Comparison of ENCODE assay signal across 27 mouse cellular contexts in genomic region chr9:120689025-120689424, GRCm38 (mm10).
DNase-seq lines count a peak whose midpoint lies in the region; ATAC-seq and TF ChIP-seq lines count a peak whose summit lies in the region.
"Had no signal": no experiment of that assay in that cellular context is flagged by ENCODE, and none has a peak within 500 bp of the region (broad histone marks: within the 10 kb centered on the region; RNA-seq: fewer than 3 reads in every experiment).

No protein-coding gene starts in this region.

- no peak overlapping the region for H3K4me2 ChIP-seq in forebrain, embryonic 15.5 days (replicated peaks)
- H3K4me2 ChIP-seq in midbrain, postnatal 0 days (ENCODE audit: low read depth, low read length, poor library complexity, severe bottlenecking): no peak overlapping the region
- no peak overlapping the region for H3K4me2 ChIP-seq in midbrain, embryonic 14.5 days (ENCODE audit: low read length)
- no peak overlapping the region for H3K4me2 ChIP-seq in hindbrain, embryonic 11.5 days (replicated peaks; ENCODE audit: low read depth, low read length)
- H3K4me2 ChIP-seq: embryonic facial prominence, embryonic 13.5 days; heart, embryonic 12.5 days; heart, embryonic 15.5 days; hindbrain, embryonic 12.5 days; hindbrain, embryonic 15.5 days had no signal

- peaks cover 16% of the 10 kb centered on the region for H3K27me3 ChIP-seq in forebrain, embryonic 10.5 days (ENCODE audit: poor library complexity, severe bottlenecking)
- H3K27me3 ChIP-seq in forebrain, embryonic 15.5 days: no peaks in the 10 kb centered on the region
- H3K27me3 ChIP-seq in midbrain, embryonic 10.5 days (ENCODE audit: low read depth, poor library complexity, severe bottlenecking): peaks cover 5% of the 10 kb centered on the region
- H3K27me3 ChIP-seq in midbrain, postnatal 0 days (ENCODE audit: insufficient read depth, low read length): no peaks in the 10 kb centered on the region
- no peaks in the 10 kb centered on the region for H3K27me3 ChIP-seq in midbrain, embryonic 14.5 days (ENCODE audit: control insufficient read depth, insufficient read depth, low read length)
- no peaks in the 10 kb centered on the region for H3K27me3 ChIP-seq in hindbrain, embryonic 11.5 days (ENCODE audit: control insufficient read depth, insufficient read depth, low read length)
- H3K27me3 ChIP-seq: embryonic facial prominence, embryonic 13.5 days; hindbrain, embryonic 12.5 days; hindbrain, embryonic 15.5 days had no signal

- DNase-seq in forebrain, embryonic 10.5 days (ENCODE audit: extremely low spot score, low spot score): no peak
- DNase-seq in midbrain, embryonic 10.5 days (ENCODE audit: low spot score): no peak
- DNase-seq in midbrain, postnatal 0 days (ENCODE audit: low spot score): no peak
- peak; percentile 77 for DNase-seq in midbrain, embryonic 14.5 days
- no peak for DNase-seq in embryo, embryonic 9.5 days (ENCODE audit: extremely low spot score)
- no peak for DNase-seq in hindbrain, embryonic 11.5 days (ENCODE audit: low spot score)
- DNase-seq in lung, postnatal 36 days: no peak
- DNase-seq: adrenal gland, adult 8-10 months; adrenal gland, postnatal 25 days; cerebellum, adult 18-20 months; cerebellum, adult 9-10 months; cerebellum, postnatal 14 days; gastrocnemius, adult 2 months; gastrocnemius, postnatal 14 days; heart, adult 18-20 months; heart, postnatal 10 days; heart, postnatal 4 days had no signal

- peak overlapping the region; percentile 35; the same call in 1 of the 2 replicates for H3K27ac ChIP-seq in forebrain, embryonic 10.5 days
- no peak overlapping the region for H3K27ac ChIP-seq in forebrain, embryonic 15.5 days (replicated peaks)
- peak overlapping the region; percentile 89; the same call in 1 of the 2 replicates for H3K27ac ChIP-seq in midbrain, embryonic 10.5 days (replicated peaks)
- no peak overlapping the region for H3K27ac ChIP-seq in midbrain, postnatal 0 days (ENCODE audit: low read depth, low read length)
- H3K27ac ChIP-seq in midbrain, embryonic 14.5 days (replicated peaks; ENCODE audit: low read depth, low read length): peak overlapping the region; percentile 46; the same call in 1 of the 2 replicates
- H3K27ac ChIP-seq in hindbrain, embryonic 11.5 days (ENCODE audit: low read depth, low read length): no peak overlapping the region
- H3K27ac ChIP-seq: heart, embryonic 15.5 days; hindbrain, embryonic 15.5 days had no signal

- no peak overlapping the region for H3K9ac ChIP-seq in forebrain, embryonic 15.5 days (replicated peaks)
- H3K9ac ChIP-seq in midbrain, postnatal 0 days (replicated peaks; ENCODE audit: low read length, poor library complexity, severe bottlenecking): no peak overlapping the region
- no peak overlapping the region for H3K9ac ChIP-seq in midbrain, embryonic 14.5 days (replicated peaks; ENCODE audit: low read length)
- no peak overlapping the region for H3K9ac ChIP-seq in hindbrain, embryonic 11.5 days (ENCODE audit: low read depth, low read length)
- H3K9ac ChIP-seq: embryonic facial prominence, embryonic 13.5 days; heart, embryonic 12.5 days; heart, embryonic 15.5 days; hindbrain, embryonic 12.5 days; hindbrain, embryonic 15.5 days had no signal

- 75% methylated on average over 11 of the region's 11 CpGs for WGBS in forebrain, embryonic 10.5 days
- 51% methylated on average over 11 of the region's 11 CpGs for WGBS in forebrain, embryonic 15.5 days
- 51% methylated on average over 11 of the region's 11 CpGs for WGBS in midbrain, embryonic 10.5 days
- 29% methylated on average over 11 of the region's 11 CpGs for WGBS in midbrain, postnatal 0 days
- WGBS in midbrain, embryonic 14.5 days: 18% methylated on average over 11 of the region's 11 CpGs
- WGBS in hindbrain, embryonic 11.5 days: 66% methylated on average over 11 of the region's 11 CpGs

- H3K4me1 ChIP-seq in forebrain, embryonic 10.5 days: peaks cover 68% of the 10 kb centered on the region
- peaks cover 40% of the 10 kb centered on the region for H3K4me1 ChIP-seq in forebrain, embryonic 15.5 days
- H3K4me1 ChIP-seq in midbrain, embryonic 10.5 days: peaks cover 62% of the 10 kb centered on the region
- peaks cover 8% of the 10 kb centered on the region; the same call in 1 of the 2 replicates for H3K4me1 ChIP-seq in midbrain, postnatal 0 days (ENCODE audit: insufficient read depth, low read length)
- peaks cover 39% of the 10 kb centered on the region for H3K4me1 ChIP-seq in midbrain, embryonic 14.5 days (ENCODE audit: control insufficient read depth, insufficient read depth, low read length)
- peaks cover 8% of the 10 kb centered on the region for H3K4me1 ChIP-seq in hindbrain, embryonic 11.5 days (replicated peaks; ENCODE audit: control insufficient read depth, insufficient read depth, low read length)

- TF ChIP-seq CTCF in midbrain, postnatal 0 days (IDR thresholded peaks at IDR 0.05): no peak

- ATAC-seq in forebrain, embryonic 15.5 days (replicated peaks): no peak
- no peak for ATAC-seq in midbrain, postnatal 0 days (ENCODE audit: low FRiP score)
- ATAC-seq in midbrain, embryonic 14.5 days (ENCODE audit: low FRiP score, low TSS enrichment): peak; percentile 68; the same call in 1 of the 2 replicates
- ATAC-seq in hindbrain, embryonic 11.5 days (ENCODE audit: low FRiP score): no peak
- ATAC-seq: activated CD4-positive, CD25-positive, alpha-beta regulatory T cell, adult 4 months; forebrain, embryonic 16.5 days had no signal

- H3K36me3 ChIP-seq in forebrain, embryonic 10.5 days (replicated peaks): no peaks in the 10 kb centered on the region
- H3K36me3 ChIP-seq in forebrain, embryonic 15.5 days: no peaks in the 10 kb centered on the region
- H3K36me3 ChIP-seq in midbrain, embryonic 10.5 days: no peaks in the 10 kb centered on the region
- H3K36me3 ChIP-seq in midbrain, postnatal 0 days (ENCODE audit: insufficient read depth, low read length): no peaks in the 10 kb centered on the region
- no peaks in the 10 kb centered on the region for H3K36me3 ChIP-seq in midbrain, embryonic 14.5 days (ENCODE audit: control insufficient read depth, insufficient read depth, low read length)
- H3K36me3 ChIP-seq in hindbrain, embryonic 11.5 days (ENCODE audit: control insufficient read depth, insufficient read depth, low read length): no peaks in the 10 kb centered on the region
- H3K36me3 ChIP-seq: embryonic facial prominence, embryonic 10.5 days; embryonic facial prominence, embryonic 13.5 days; heart, embryonic 12.5 days; heart, embryonic 15.5 days; hindbrain, embryonic 12.5 days; hindbrain, embryonic 15.5 days had no signal

- no peak overlapping the region for H3K4me3 ChIP-seq in forebrain, embryonic 10.5 days
- no peak overlapping the region for H3K4me3 ChIP-seq in forebrain, embryonic 15.5 days
- no peak overlapping the region for H3K4me3 ChIP-seq in midbrain, embryonic 10.5 days
- H3K4me3 ChIP-seq in midbrain, postnatal 0 days (ENCODE audit: low read depth, low read length): no peak overlapping the region
- no peak overlapping the region for H3K4me3 ChIP-seq in midbrain, embryonic 14.5 days (replicated peaks; ENCODE audit: low read depth, low read length)
- H3K4me3 ChIP-seq in hindbrain, embryonic 11.5 days (ENCODE audit: low read depth, low read length): no peak overlapping the region
- H3K4me3 ChIP-seq: embryonic facial prominence, embryonic 10.5 days; embryonic facial prominence, embryonic 13.5 days; erythroblast, embryonic 14.5 days; gastrocnemius, adult 2 months; heart, embryonic 12.5 days; heart, embryonic 15.5 days; hindbrain, embryonic 12.5 days; hindbrain, embryonic 15.5 days had no signal

- H3K9me3 ChIP-seq in forebrain, embryonic 10.5 days: no peaks in the 10 kb centered on the region
- no peaks in the 10 kb centered on the region for H3K9me3 ChIP-seq in forebrain, embryonic 15.5 days
- H3K9me3 ChIP-seq in midbrain, embryonic 10.5 days (replicated peaks): no peaks in the 10 kb centered on the region
- H3K9me3 ChIP-seq in midbrain, postnatal 0 days (ENCODE audit: low read length): no peaks in the 10 kb centered on the region
- no peaks in the 10 kb centered on the region for H3K9me3 ChIP-seq in midbrain, embryonic 14.5 days (ENCODE audit: control insufficient read depth, low read length)
- H3K9me3 ChIP-seq in hindbrain, embryonic 11.5 days (ENCODE audit: control insufficient read depth, low read length): no peaks in the 10 kb centered on the region
- H3K9me3 ChIP-seq: embryonic facial prominence, embryonic 10.5 days; embryonic facial prominence, embryonic 13.5 days; heart, embryonic 12.5 days; heart, embryonic 15.5 days; hindbrain, embryonic 12.5 days; hindbrain, embryonic 15.5 days had no signal

Comparison
In these comparisons a context has a peak if more than half of its experiments do, and no peak if none do; other contexts are left out.
1. H3K27ac ChIP-seq: peak in forebrain, embryonic 10.5 days (single experiment), midbrain, embryonic 10.5 days (single experiment) and midbrain, embryonic 14.5 days (single experiment); none in forebrain, embryonic 15.5 days (single experiment), midbrain, postnatal 0 days (single experiment) and hindbrain, embryonic 11.5 days (single experiment).